Mouse (Mus musculus): ENCODE measurements around the gene Nfkbie. TPM values are rescaled to one million over a fixed set of nuclear protein-coding genes. Genes with fewer than 3 reads are reported as not detected.

Nfkbie gene
- polyA plus RNA-seq, 1 experiment from 2014 or later, result 4.8 TPM

DNA sequence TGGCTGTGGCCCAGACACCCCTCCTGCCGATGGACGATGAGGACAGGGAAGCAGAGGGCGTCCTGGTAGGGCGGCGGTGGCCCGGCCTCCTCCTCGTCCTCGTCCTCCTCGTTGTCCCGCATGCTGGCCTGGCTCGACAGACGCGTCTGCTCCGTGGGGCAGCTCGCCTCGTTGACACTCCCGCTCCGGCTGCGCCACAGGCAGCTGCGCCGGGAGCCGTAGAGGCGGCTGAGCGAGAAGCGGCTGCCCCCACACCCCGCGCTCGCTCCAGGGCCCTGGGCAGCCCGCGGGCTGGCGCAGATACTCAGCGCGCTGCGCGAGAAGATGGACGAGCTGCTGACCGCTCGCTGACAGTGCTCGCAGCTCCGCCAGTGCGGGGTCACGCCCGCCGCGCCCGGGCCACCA is 10.6 kb upstream of the Nfkbie start:
- peaks cover 84% of the 10 kb centered on the region for H3K27me3 ChIP-seq (replicated peaks)
- H3K27ac ChIP-seq, result no peak overlapping the region
- 21% methylated on average over 46 of the region's 46 CpGs for WGBS
- H3K4me3 ChIP-seq (replicated peaks), result peak overlapping the region; percentile 15
- H3K4me1 ChIP-seq (replicated peaks), result peaks cover 21% of the 10 kb centered on the region
- no peaks in the 10 kb centered on the region for H3K9me3 ChIP-seq
- no peaks in the 10 kb centered on the region for H3K36me3 ChIP-seq
- no peak overlapping the region for H3K9ac ChIP-seq
- peak overlapping the region; percentile 50 for H3K4me2 ChIP-seq (replicated peaks)
- ATAC-seq, result no peak

- peak overlapping the region; percentile 50 for H3K4me2 ChIP-seq (replicated peaks)
- H3K4me3 ChIP-seq (replicated peaks), result peak overlapping the region; percentile 15
- H3K27ac ChIP-seq, result no peak overlapping the region
- ATAC-seq, result no peak
- no peak overlapping the region for H3K9ac ChIP-seq
- peaks cover 21% of the 10 kb centered on the region for H3K4me1 ChIP-seq (replicated peaks)
- WGBS, result 17% methylated on average over 74 of the region's 74 CpGs
- peaks cover 79% of the 10 kb centered on the region for H3K27me3 ChIP-seq (replicated peaks)
- no peaks in the 10 kb centered on the region for H3K9me3 ChIP-seq
- H3K36me3 ChIP-seq, result no peaks in the 10 kb centered on the region
Measured at GRCm38 (mm10) chr17:45545278-45545961, 10.1 kb upstream of the Nfkbie start.

GRCm38 (mm10) chr17:45546941-45547340 is 8.6 kb upstream of the Nfkbie start:
- Histone ChIP-seq H3K4me3 (replicated peaks) (no peak overlapping the region), H3K27ac (no peak overlapping the region), H3K36me3 (no peaks in the 10 kb centered on the region), H3K9ac (no peak overlapping the region), H3K27me3 (replicated peaks) (peaks cover 67% of the 10 kb centered on the region), H3K4me1 (replicated peaks) (peaks cover 23% of the 10 kb centered on the region), H3K4me2 (replicated peaks) (no peak overlapping the region), H3K9me3 (no peaks in the 10 kb centered on the region)
- 79% methylated on average over 16 of the region's 16 CpGs for WGBS
- ATAC-seq, result no peak

- Histone ChIP-seq H3K4me1 (replicated peaks) (peaks cover 23% of the 10 kb centered on the region), H3K4me2 (replicated peaks) (no peak overlapping the region), H3K36me3 (no peaks in the 10 kb centered on the region), H3K9me3 (no peaks in the 10 kb centered on the region), H3K9ac (no peak overlapping the region), H3K27ac (no peak overlapping the region), H3K4me3 (replicated peaks) (no peak overlapping the region), H3K27me3 (replicated peaks) (peaks cover 63% of the 10 kb centered on the region)
- 79% methylated on average over 5 of the region's 5 CpGs for WGBS
- ATAC-seq, result no peak
Measured at GRCm38 (mm10) chr17:45547461-45548190, 7.9 kb upstream of the Nfkbie start.

DNA sequence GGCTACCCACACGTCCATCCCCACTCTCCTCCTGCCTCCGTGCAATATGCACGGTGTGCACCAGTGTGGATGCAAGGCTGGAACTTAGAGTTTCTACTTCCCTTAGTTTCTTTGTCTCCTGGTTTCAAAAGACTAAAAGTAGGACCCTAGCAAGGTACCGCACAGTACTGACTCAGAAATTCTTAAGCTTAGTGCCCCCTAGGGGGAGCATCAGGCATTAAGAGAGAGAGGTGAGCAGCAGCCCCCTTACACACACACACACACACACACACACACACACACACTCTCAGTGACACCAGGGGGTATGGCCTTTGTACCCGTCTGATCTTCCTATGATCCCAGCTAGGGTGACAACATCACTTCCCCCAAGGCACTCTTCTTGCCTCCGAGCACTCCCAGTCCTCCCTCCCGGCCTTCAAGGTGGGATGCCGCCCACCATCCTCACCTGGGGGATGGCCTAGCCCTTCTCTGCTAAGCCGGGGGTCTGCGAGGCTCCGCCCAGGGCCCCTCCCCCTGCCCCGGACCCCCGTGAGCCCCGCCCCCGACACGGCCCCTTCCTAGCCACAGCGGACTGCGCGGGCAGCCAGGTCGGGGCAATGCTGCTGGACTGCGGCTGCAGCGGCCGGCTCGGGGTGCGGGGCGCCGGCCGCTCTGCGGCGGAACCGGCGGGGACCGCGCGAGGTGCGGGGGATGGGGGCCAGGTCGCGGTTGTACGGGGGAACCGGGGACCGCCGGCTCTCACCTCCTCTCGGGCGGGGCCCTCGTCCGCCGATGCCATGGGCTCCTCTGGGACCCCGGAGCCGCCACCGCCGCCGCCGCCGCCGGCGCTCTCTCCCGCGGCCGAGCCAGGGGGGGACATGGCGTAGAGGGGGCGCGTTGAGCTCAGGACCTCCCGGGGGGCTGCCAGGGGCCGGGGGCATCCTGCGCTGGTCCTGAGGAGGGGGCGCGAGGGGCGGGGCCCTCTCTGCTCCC is 6.7 kb upstream of the Nfkbie start:
- Histone ChIP-seq H3K4me1 (replicated peaks) (peaks cover 23% of the 10 kb centered on the region), H3K4me2 (replicated peaks) (peak overlapping the region; percentile 94), H3K27me3 (replicated peaks) (peaks cover 54% of the 10 kb centered on the region), H3K9ac (peak overlapping the region; percentile 63), H3K36me3 (no peaks in the 10 kb centered on the region), H3K27ac (no peak overlapping the region), H3K9me3 (no peaks in the 10 kb centered on the region), H3K4me3 (replicated peaks) (peak overlapping the region; percentile 70)
- WGBS, result 3% methylated on average over 54 of the region's 68 CpGs
- ATAC-seq, result peak; percentile 37

DNA sequence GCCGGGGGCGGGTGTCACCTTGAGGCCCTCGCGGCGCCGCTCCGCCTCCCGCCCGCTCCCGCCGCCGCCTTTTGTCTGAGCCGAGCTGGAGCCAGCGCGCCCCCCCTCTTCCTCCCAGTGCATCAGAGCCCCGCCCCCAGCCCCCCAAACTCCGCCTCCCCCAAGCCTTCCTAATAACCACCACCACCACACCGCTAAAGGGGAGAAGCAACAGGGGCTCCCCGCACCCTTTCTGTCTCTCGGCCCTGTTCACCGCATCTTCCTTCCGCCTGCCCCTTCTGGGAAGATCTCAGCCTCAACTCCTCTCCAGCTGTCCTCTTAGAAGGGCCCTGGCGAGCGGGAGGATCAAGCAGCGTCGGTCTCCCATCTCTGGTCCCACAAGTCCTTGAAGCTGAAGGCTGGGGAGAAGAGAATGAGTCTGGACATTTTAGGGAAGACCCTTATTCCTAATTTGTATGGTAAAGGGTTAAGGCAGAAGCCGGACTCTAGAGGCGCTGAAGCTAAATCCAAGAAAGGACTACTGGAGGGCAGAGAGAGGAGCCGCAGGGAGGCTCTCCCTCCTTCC is 5.8 kb upstream of the Nfkbie start, which contains the start of gene Tmem151b:
Gene Tmem151b (minus strand): TSS at position 61 of the 565 bp plus-strand sequence.
- WGBS, result 2% methylated on average over 25 of the region's 29 CpGs
- ATAC-seq, result peak; percentile 52
- peaks cover 15% of the 10 kb centered on the region for H3K4me1 ChIP-seq (replicated peaks)
- peak within 1 kb of the TSS; percentile 94 for H3K4me2 ChIP-seq (replicated peaks)
- H3K9me3 ChIP-seq, result no peaks in the 10 kb centered on the region
- peaks cover 46% of the 10 kb centered on the region for H3K27me3 ChIP-seq (replicated peaks)
- H3K36me3 ChIP-seq, result no peaks in the 10 kb centered on the region
- peak within 1 kb of the TSS; percentile 70 for H3K4me3 ChIP-seq (replicated peaks)
- H3K27ac ChIP-seq, result 0 out of 2 replicates have a peak within 1 kb of the TSS, but pooled peaks have one; percentile 23
- H3K9ac ChIP-seq, result peak within 1 kb of the TSS; percentile 63

GRCm38 (mm10) chr17:45550253-45550652 is 5.2 kb upstream of the Nfkbie start:
- Histone ChIP-seq H3K27me3 (replicated peaks) (peaks cover 40% of the 10 kb centered on the region), H3K27ac (no peak overlapping the region), H3K36me3 (no peaks in the 10 kb centered on the region), H3K4me3 (replicated peaks) (peak overlapping the region; percentile 70; the same call in 1 of the 2 replicates), H3K4me1 (replicated peaks) (peaks cover 9% of the 10 kb centered on the region), H3K9ac (no peak overlapping the region), H3K4me2 (replicated peaks) (peak overlapping the region; percentile 94), H3K9me3 (no peaks in the 10 kb centered on the region)
- WGBS, result 12% methylated on average over 5 of the region's 5 CpGs
- ATAC-seq, result no peak

- no peak for ATAC-seq
- Histone ChIP-seq H3K4me3 (replicated peaks) (no peak overlapping the region), H3K36me3 (no peaks in the 10 kb centered on the region), H3K27ac (no peak overlapping the region), H3K4me2 (replicated peaks) (no peak overlapping the region), H3K4me1 (replicated peaks) (peaks cover 10% of the 10 kb centered on the region; the same call in 1 of the 2 replicates), H3K9me3 (no peaks in the 10 kb centered on the region), H3K9ac (no peak overlapping the region), H3K27me3 (replicated peaks) (peaks cover 29% of the 10 kb centered on the region)
- 62% methylated on average over 7 of the region's 7 CpGs for WGBS
Measured at GRCm38 (mm10) chr17:45551249-45551796, 4.2 kb upstream of the Nfkbie start.

DNA sequence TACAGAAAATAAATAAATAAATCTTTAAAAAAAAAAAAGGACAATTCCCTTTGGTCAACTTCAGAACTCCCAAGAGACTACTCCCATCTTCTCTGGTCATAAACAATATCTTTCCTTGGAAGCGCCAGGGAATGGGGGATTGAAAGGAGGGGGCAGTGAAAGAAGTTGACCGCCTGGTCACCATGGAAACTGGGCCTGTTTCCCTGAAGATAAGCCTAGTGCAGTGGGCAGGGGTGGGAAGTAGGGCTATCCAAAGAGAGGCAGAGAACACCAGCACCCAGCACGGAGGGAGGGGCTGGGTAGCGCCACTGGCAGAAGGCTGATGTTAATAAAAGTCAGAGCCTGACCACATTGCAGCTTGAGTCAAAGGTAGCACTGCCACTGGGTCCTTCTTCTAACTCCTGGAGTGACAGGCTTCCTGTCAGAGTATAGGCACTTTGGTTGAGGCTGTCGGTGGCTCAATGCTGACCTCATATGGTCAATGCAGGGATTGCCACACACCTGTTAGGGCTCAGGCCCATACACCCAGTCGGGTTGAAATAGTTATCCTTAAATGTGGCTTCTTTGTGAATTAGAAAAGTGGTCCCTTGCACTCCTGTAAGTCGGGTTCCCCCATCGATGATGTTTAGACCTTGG is 3.6 kb upstream of the Nfkbie start:
- WGBS, result 3% methylated on average over 8 of the region's 8 CpGs
- peaks cover 12% of the 10 kb centered on the region; the same call in 1 of the 2 replicates for H3K4me1 ChIP-seq (replicated peaks)
- H3K9ac ChIP-seq, result no peak overlapping the region
- H3K9me3 ChIP-seq, result no peaks in the 10 kb centered on the region
- 0 out of 2 replicates have a peak, but pooled peaks have one; percentile 40 for ATAC-seq
- no peak overlapping the region for H3K4me2 ChIP-seq (replicated peaks)
- H3K4me3 ChIP-seq (replicated peaks), result no peak overlapping the region
- peaks cover 28% of the 10 kb centered on the region for H3K27me3 ChIP-seq (replicated peaks)
- H3K27ac ChIP-seq, result no peak overlapping the region
- H3K36me3 ChIP-seq, result no peaks in the 10 kb centered on the region

GRCm38 (mm10) chr17:45553065-45553464 is 2.4 kb upstream of the Nfkbie start:
- 81% methylated on average over 3 of the region's 3 CpGs for WGBS
- peaks cover 20% of the 10 kb centered on the region for H3K27me3 ChIP-seq (replicated peaks)
- no peak for ATAC-seq

GRCm38 (mm10) chr17:45554420-45554819 is 1.1 kb upstream of the Nfkbie start:
- Histone ChIP-seq H3K36me3 (no peaks in the 10 kb centered on the region), H3K9ac (no peak overlapping the region), H3K27ac (no peak overlapping the region), H3K4me3 (replicated peaks) (no peak overlapping the region), H3K9me3 (no peaks in the 10 kb centered on the region), H3K4me1 (replicated peaks) (peaks cover 15% of the 10 kb centered on the region; the same call in 1 of the 2 replicates), H3K4me2 (replicated peaks) (no peak overlapping the region), H3K27me3 (replicated peaks) (peaks cover 8% of the 10 kb centered on the region)
- no peak for ATAC-seq
- 32% methylated on average over 1 of the region's 1 CpGs for WGBS

More at GRCm38 (mm10) chr17:45553065-45553464, 2.4 kb upstream of the Nfkbie start:
- Histone ChIP-seq H3K27ac (no peak overlapping the region), H3K36me3 (no peaks in the 10 kb centered on the region), H3K9ac (no peak overlapping the region), H3K4me1 (replicated peaks) (peaks cover 17% of the 10 kb centered on the region; the same call in 1 of the 2 replicates), H3K4me3 (replicated peaks) (no peak overlapping the region), H3K9me3 (no peaks in the 10 kb centered on the region), H3K4me2 (replicated peaks) (no peak overlapping the region)

Data from intestine, embryonic 15.5 days (tissue).